ENCODE assay signal across 7 mouse cellular contexts in the genomic region with DNA sequence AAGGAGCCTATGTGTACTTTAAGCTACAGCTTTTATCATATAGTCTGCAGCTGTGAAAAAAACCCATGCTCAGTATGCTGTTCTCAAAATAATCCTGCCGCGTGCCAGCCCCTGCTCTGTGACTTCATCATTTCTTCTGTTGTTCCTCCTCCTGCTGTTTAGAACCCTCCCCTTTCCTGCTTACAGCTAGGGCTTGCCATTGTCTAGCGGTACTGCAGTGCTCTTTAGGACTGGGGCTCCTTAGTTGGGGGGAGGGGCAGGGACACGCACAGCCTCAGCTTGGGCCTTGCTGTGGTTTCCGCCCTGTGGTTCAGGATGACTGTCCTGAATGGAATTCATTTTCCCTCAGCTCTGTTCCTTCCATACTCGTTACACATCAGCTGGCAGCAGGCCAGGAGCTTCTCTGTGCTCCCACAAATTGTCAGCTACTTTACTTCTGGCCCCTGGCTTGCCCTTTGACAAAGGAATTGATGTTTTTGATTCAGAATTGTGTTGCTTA.
DNase-seq lines count a peak whose midpoint lies in the region; ATAC-seq lines count a peak whose summit lies in the region.

No protein-coding gene starts in this region.

- DNase-seq in gastrocnemius, postnatal 25 days = peak; percentile 74
- DNase-seq in left cerebral cortex, postnatal 36 days (ENCODE audit: low spot score in 2 of 2) = peak; percentile 32 to 35
- peak; percentile 86 for DNase-seq in mesoderm, embryonic 11.5 days (ENCODE audit: low read depth, low spot score)
- peak; percentile 19 to 26 for DNase-seq in right cerebral cortex, postnatal 36 days (ENCODE audit: low spot score in 2 of 2)

- ATAC-seq in activated CD4-positive, CD25-positive, alpha-beta regulatory T cell, adult 4 months = peak; percentile 52
- ATAC-seq in common myeloid progenitor, adult 5-6 weeks (replicated peaks; ENCODE audit: low read depth, poor library complexity, severe bottlenecking) = peak; percentile 86
- ATAC-seq in inflammation-experienced regulatory T-cells, adult 6 months = peak; percentile 76

- intact Hi-C loops in left cerebral cortex, postnatal 36 days (cut with DNase I) = no loop called here

Comparison
In these comparisons a context has a peak if more than half of its experiments do, and no peak if none do; other contexts are left out.
1. Peak in every context shown above with its lines: DNase-seq and ATAC-seq.
2. DNase-seq: peak in every context shown above with its lines; median percentile 86 in mesoderm, embryonic 11.5 days; 74 in gastrocnemius, postnatal 25 days; 34 in left cerebral cortex, postnatal 36 days; 22 in right cerebral cortex, postnatal 36 days.